Mouse (Mus musculus) hindbrain, embryonic 14.5 days (tissue): ENCODE results near the gene Kif26b. TPM values are rescaled to one million over a fixed set of nuclear protein-coding genes. Genes with fewer than 3 reads are reported as not detected.

Experiments used
- ATAC-seq: fragments of 200-750 bp; cut with Nextera tagmentation; 2 replicates; pipeline ENCODE4 v1.8.0; 2017; ENCODE audit warnings: moderate number of reproducible peaks, mild to moderate bottlenecking, moderate TSS enrichment, moderate library complexity; ENCODE audit not compliant: low FRiP score
- DNase-seq: peaks from one replicate; pipeline ENCODE4 v3.0.0-alpha.2; 2015; ENCODE audit warnings: low spot score
- H3K27ac ChIP-seq: fragments of 300-500 bp; sonication (generic); 2 replicates; pipeline ENCODE4 v1.5.1; 2014; ENCODE audit warnings: mild to moderate bottlenecking, moderate library complexity
- H3K27me3 ChIP-seq: fragments of 300-500 bp; sonication (generic); 2 replicates; pipeline ENCODE4 v1.6.1; 2014; ENCODE audit warnings: mild to moderate bottlenecking, low read length, mixed read lengths; ENCODE audit not compliant: control insufficient read depth, insufficient read depth
- H3K36me3 ChIP-seq: fragments of 300-500 bp; sonication (generic); replicated peaks from 2 replicates; pipeline ENCODE4 v1.6.1; 2014; ENCODE audit not compliant: control insufficient read depth, insufficient read depth
- H3K4me1 ChIP-seq: fragments of 300-500 bp; sonication (generic); replicated peaks from 2 replicates; pipeline ENCODE4 v1.6.1; 2014; ENCODE audit warnings: antibody characterized with exemption, low read length, mixed read lengths; ENCODE audit not compliant: control insufficient read depth, insufficient read depth
- H3K4me2 ChIP-seq: fragments of 300-500 bp; sonication (generic); replicated peaks from 2 replicates; pipeline ENCODE4 v1.6.1; 2014; ENCODE audit warnings: mild to moderate bottlenecking, moderate library complexity
- H3K4me3 ChIP-seq: fragments of 300-500 bp; sonication (generic); replicated peaks from 2 replicates; pipeline ENCODE4 v1.5.1; 2014; ENCODE audit warnings: mild to moderate bottlenecking, low read length
- H3K9ac ChIP-seq: fragments of 300-500 bp; sonication (generic); 2 replicates; pipeline ENCODE4 v1.6.1; 2014
- H3K9me3 ChIP-seq: fragments of 300-500 bp; sonication (generic); 2 replicates; pipeline ENCODE4 v1.6.1; 2016; ENCODE audit warnings: low read length; ENCODE audit not compliant: control insufficient read depth
- WGBS: fragments of 180-500 bp; shearing (Covaris S2); extraction: QIAGEN DNeasy Blood & Tissue Kit; methylation state at CpG from one replicate; pipeline ENCODE4 v1.1.7; 2014; 5-methylcytosine and 5-hydroxymethylcytosine counted together
- polyA plus RNA-seq: library from polyadenylated mRNA; unstranded; fragments of >200 nt; fragmentation: Nextera tagmentation; extraction: Ambion mirVana; gene quantifications from 2 replicates; pipeline ENCODE4 v1.2.1, GENCODE M21; 2014

Gene Kif26b
- polyA plus RNA-seq, 1 experiment from 2014 or later: 15.8 TPM

DNA sequence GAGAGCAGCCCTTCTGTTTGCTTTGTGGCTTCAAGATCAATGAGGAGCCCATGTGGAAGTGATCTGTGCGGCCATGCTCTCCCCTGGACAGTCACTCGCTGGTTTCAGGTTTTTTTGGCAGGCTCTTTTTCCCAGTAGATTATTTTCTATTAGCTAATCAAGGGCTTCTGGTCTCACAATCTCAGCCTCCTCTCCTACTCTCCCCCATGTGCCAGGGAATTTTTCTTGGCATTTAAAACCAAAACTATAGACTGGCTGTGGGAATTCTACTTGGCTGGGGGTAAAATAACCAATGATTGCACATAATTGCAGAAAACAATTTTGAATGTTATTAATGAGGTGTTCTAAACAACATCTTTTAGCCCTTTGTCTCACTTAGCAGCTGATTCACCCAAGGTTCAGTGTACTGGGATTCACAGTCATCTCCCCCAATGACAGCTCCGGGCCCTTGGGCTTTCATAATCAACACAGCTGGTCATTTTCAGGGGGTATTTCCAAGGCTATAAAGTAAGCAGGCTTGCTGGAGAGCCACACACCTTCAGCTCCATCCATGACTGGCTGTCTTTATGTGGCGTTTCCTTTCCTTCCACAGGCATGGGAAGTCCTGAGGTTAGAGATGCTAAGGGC lies 44.6 kb downstream of the Kif26b start:
- Histone ChIP-seq H3K4me1 (peaks cover 10% of the 10 kb centered on the region), H3K36me3 (no peaks in the 10 kb centered on the region), H3K9me3 (0 out of 2 replicates have a peak, but pooled peaks cover 4% of the 10 kb centered on the region), H3K4me3 (no peak overlapping the region), H3K27me3 (no peaks in the 10 kb centered on the region), H3K9ac (no peak overlapping the region), H3K27ac (no peak overlapping the region), H3K4me2 (no peak overlapping the region)
- ATAC-seq (no peak), DNase-seq (no peak)
- WGBS: 73% methylated on average over 4 of the region's 4 CpGs

DNA sequence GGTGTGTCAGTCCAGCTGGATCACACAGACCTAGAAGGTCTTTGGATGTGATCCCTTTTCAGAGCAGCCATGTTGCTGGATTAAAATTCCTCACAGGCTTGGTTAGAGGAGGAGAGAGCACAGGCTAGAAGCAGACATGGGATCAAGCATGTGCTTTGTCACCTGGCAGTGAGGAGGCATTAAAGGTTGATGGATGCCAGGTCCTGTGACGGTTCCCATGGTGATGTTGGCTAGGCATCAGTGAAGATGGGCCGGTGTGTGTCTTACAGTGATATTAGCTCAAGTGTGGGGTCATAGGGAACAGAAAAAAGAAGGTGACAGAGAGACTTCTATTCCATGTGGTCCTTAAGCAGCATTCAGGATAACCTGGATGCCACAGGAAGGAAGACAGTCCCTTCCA lies 46.8 kb downstream of the Kif26b start:
- Histone ChIP-seq H3K4me2 (no peak overlapping the region), H3K4me3 (no peak overlapping the region), H3K9ac (no peak overlapping the region), H3K36me3 (no peaks in the 10 kb centered on the region), H3K27ac (no peak overlapping the region), H3K27me3 (no peaks in the 10 kb centered on the region), H3K9me3 (0 out of 2 replicates have a peak, but pooled peaks cover 4% of the 10 kb centered on the region), H3K4me1 (peaks cover 5% of the 10 kb centered on the region)
- ATAC-seq (no peak), DNase-seq (no peak)
- WGBS: 92% methylated on average over 2 of the region's 2 CpGs

DNA sequence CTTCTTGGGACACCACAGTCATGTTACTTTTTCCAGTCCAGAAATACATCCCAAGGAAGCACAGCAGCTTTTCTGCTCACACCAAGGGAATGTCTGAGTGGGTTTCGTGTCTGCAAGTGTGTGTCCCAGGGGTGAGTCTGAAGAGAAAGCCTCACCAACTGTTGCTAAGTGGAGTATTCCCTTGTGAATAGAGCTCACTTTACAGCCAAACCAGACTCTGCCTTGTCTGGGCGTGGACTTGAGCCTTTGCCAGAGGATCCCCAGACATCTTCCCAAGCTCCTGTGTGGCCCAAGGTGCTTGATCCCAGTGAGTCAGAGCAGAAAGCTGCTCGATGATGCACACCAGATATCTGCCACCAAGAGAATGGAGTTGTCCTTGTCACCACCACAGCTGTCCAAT lies 48.0 kb downstream of the Kif26b start:
- Histone ChIP-seq H3K27me3 (no peaks in the 10 kb centered on the region), H3K27ac (no peak overlapping the region), H3K9me3 (0 out of 2 replicates have a peak, but pooled peaks cover 4% of the 10 kb centered on the region), H3K4me2 (no peak overlapping the region), H3K9ac (no peak overlapping the region), H3K4me1 (no peaks in the 10 kb centered on the region), H3K4me3 (no peak overlapping the region), H3K36me3 (no peaks in the 10 kb centered on the region)
- DNase-seq (no peak), ATAC-seq (no peak)
- 90% methylated on average over 3 of the region's 3 CpGs for WGBS

DNA sequence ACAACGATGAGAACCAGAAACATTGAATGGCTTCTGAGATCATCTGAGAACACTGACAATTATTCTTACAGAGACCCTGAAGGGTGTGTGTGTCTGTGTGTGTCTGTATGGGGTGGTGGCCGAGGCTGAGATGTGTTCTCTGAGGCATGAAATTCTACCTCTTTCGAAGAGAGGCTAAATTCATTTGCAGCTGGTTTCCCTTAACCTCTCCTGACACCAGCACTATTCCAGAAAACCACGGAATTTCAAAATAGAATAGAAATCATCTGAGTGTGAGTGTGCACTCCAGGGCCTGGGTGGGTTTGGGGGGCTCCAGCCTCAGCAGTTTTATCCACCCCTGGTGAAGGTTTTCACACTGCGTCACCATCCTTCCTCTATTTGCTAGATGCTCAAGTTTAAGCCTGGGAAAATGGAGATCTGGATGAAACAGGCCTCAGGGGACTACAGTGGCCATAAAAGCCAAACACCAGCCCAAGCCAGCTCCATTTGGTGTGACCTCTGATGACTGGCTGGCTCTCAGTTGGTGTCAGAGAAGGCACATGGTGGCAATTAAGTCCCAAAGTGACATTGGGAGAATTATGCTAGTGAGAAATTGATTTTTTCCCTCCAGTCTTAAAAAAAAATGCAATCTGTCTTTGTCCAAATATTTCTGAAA lies 56.6 kb downstream of the Kif26b start:
- no peak overlapping the region for H3K4me2 ChIP-seq
- WGBS: 51% methylated on average over 5 of the region's 5 CpGs
- peaks cover 13% of the 10 kb centered on the region; the same call in 1 of the 2 replicates for H3K4me1 ChIP-seq
- peak overlapping the region; percentile 54; the same call in 1 of the 2 replicates for H3K27ac ChIP-seq
- H3K9me3 ChIP-seq: no peaks in the 10 kb centered on the region
- no peak overlapping the region for H3K4me3 ChIP-seq
- H3K9ac ChIP-seq: no peak overlapping the region
- ATAC-seq (no peak), DNase-seq (no peak)
- no peaks in the 10 kb centered on the region for H3K36me3 ChIP-seq
- no peaks in the 10 kb centered on the region for H3K27me3 ChIP-seq

DNA sequence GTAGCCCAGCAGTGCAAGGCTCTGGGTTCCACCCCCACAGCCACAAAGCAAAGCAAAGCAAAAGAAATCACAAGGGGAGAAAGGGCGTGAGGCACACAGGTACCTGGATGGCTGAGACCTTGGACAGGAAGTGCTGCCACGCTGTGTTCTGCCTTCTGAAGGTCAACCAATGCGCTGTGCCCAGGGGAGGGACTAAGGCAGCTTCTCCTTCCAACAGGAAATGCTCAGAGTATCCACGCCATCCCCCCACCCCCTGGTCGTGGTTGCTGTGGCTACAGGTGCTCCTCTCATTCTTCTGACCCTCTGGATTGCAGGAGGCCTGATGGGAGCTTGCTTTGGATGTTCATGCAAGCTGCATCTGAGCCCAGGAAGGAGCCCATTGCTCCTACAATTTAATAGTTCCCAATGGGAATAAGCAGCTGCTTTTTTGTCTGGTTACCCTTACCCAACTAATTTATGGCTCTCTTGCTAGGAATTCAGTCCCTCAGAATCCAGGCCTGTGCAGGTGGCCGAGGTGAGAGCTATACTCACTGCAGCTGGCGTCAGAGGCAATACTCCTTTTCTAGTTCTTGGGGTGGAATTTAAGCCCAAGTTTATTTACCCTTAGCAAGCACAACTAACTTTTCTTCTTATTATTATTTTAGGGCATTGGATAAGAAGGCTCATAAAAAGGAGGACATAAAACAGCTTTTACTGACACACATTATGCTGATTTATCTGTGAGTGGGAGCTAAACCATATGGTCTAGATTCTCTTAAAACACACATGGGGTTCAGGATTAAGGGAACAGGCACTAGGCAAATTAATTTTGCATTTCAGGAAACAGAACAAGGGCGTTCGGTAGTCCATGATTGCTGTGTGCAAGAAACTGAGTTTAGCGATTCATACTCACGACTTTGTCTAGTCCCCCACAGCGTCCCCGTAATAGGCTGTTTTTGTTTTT lies 61.6 kb downstream of the Kif26b start:
- Histone ChIP-seq H3K9ac (no peak overlapping the region), H3K27me3 (no peaks in the 10 kb centered on the region), H3K9me3 (no peaks in the 10 kb centered on the region), H3K4me3 (no peak overlapping the region), H3K4me1 (peaks cover 11% of the 10 kb centered on the region; the same call in 1 of the 2 replicates), H3K4me2 (no peak overlapping the region), H3K36me3 (no peaks in the 10 kb centered on the region), H3K27ac (no peak overlapping the region)
- no peak for DNase-seq
- no peak for ATAC-seq
- WGBS: 79% methylated on average over 13 of the region's 13 CpGs

DNA sequence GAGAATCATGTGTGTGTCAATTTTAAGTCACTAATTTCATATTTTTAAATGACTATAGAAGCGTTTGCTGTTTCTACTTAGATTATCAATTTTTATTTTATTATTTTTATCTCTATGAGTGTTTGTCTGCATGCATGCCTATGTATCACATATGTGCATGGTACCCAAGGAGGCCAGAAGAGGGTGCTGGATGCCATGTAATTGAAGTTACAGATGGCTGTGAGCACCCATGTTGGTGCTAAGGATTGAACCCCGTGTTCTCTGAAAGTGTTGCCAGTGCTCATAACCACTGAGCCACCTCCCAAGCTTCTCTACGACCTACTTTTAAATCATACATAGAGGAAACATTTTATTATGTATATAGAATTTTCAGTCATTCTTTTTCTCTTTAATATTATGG lies 68.2 kb downstream of the Kif26b start:
- H3K9ac ChIP-seq: no peak overlapping the region
- H3K27ac ChIP-seq: no peak overlapping the region
- 96% methylated on average over 3 of the region's 3 CpGs for WGBS
- ATAC-seq: no peak
- no peaks in the 10 kb centered on the region for H3K27me3 ChIP-seq
- no peak overlapping the region for H3K4me3 ChIP-seq
- no peaks in the 10 kb centered on the region for H3K9me3 ChIP-seq
- H3K36me3 ChIP-seq: no peaks in the 10 kb centered on the region
- no peak overlapping the region for H3K4me2 ChIP-seq
- H3K4me1 ChIP-seq: no peaks in the 10 kb centered on the region
- DNase-seq: no peak

DNA sequence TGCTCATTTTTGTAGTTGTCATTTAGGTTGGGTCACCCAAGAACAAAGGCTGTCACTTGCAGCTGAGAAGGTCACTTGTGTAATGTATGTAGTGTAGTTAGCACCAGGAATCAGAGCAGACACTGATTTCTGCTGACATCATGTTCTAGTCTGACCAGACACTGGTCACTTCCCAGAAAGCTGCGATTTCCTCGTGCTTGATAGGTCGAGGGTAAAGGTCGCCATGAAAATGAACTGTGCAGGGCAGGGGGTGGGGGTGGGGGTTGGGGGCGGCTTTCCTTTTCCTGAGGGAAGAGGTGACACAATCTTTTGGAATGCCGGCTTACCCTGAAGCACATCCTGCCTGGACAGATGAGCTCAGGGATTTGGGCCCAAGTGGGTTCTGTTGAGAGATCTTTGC lies 68.8 kb downstream of the Kif26b start:
- 72% methylated on average over 6 of the region's 6 CpGs for WGBS
- Histone ChIP-seq H3K4me3 (no peak overlapping the region), H3K9me3 (no peaks in the 10 kb centered on the region), H3K27ac (no peak overlapping the region), H3K4me1 (no peaks in the 10 kb centered on the region), H3K9ac (no peak overlapping the region), H3K27me3 (no peaks in the 10 kb centered on the region), H3K36me3 (no peaks in the 10 kb centered on the region), H3K4me2 (no peak overlapping the region)
- no peak for ATAC-seq
- no peak for DNase-seq

DNA sequence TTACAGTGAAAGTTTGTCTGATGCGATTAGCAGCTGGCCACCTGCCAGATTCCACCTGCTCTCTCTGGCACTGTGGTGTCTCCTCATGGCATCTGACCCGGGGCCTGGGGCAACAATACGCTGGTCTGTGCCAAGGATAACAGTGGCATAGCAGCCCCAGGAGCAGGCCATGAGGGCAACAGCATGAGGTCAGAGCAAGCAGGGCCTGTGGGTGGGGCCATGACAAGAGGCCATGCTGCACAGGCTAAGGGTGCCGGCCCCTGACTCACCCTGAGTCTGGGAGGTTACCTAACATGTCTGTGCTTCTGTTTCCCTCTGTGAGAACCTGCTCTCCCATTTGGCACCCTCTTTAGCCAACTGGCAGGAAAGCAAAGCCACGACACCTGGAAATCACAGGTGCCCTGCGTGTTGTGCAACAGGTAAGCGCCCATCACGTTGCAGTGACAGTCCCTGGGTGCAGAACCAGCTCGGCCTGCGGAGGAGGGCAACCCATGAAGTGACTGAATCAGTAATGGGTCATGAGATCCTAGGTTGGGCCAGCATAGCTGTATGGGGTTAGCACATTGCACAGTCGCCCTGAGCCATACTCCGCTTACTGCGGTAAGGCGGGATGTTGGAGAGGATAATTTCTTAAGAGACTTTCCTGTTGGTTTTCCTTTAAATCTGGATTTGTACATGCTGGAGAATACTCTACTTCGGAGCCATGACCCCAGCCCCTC lies 72.1 kb downstream of the Kif26b start:
- no peak overlapping the region for H3K4me3 ChIP-seq
- H3K27ac ChIP-seq: no peak overlapping the region
- WGBS: 84% methylated on average over 15 of the region's 15 CpGs
- H3K36me3 ChIP-seq: no peaks in the 10 kb centered on the region
- H3K9me3 ChIP-seq: no peaks in the 10 kb centered on the region
- ATAC-seq: no peak
- H3K9ac ChIP-seq: no peak overlapping the region
- H3K4me2 ChIP-seq: no peak overlapping the region
- DNase-seq: no peak
- no peaks in the 10 kb centered on the region for H3K27me3 ChIP-seq
- H3K4me1 ChIP-seq: no peaks in the 10 kb centered on the region
